Mouse (Mus musculus) small intestine, adult 2 months (tissue): ENCODE results near the gene Tdrd9.

Source experiments
- CTCF ChIP-seq: fragments of 200-500 bp; IDR thresholded peaks from 2 replicates; pipeline ENCODE4 v1.5.1; 2012; ENCODE audit warnings: low read depth, mild to moderate bottlenecking, control low read depth, inconsistent platforms, low read length, moderate library complexity, mixed read lengths; ENCODE audit not compliant: insufficient replicate concordance, insufficient read length; ENCODE audit errors: extremely low read depth
- POLR2A ChIP-seq: fragments of 200-500 bp; IDR thresholded peaks from 2 replicates; pipeline ENCODE4 v1.6.1; 2012; ENCODE audit warnings: low read depth, mild to moderate bottlenecking, control low read depth, inconsistent platforms, low read length, moderate library complexity

GRCm38 (mm10) chr12:112111323-112111722 lies 140.0 kb downstream of the Tdrd9 start:
- TF ChIP-seq CTCF (no peak), POLR2A (no peak)
